Mouse (Mus musculus): Measurements from ENCODE around the gene Hoxa11.

Gene Hoxa11

GRCm38 (mm10) chr6:52245757-52246142, at the start of gene Hoxa11:
Gene Hoxa11, minus strand, starts transcription at chr6:52245810.
- no peak for DNase-seq (ENCODE audit: low spot score)

- DNase-seq (ENCODE audit: low spot score), result no peak
Observed at GRCm38 (mm10) chr6:52294616-52295015, 49.0 kb upstream of the Hoxa11 start.

GRCm38 (mm10) chr6:52292328-52292727, 46.7 kb upstream of the Hoxa11 start:
- no peak for DNase-seq (ENCODE audit: low spot score)

GRCm38 (mm10) chr6:52291021-52291860, 45.6 kb upstream of the Hoxa11 start:
- no peak for DNase-seq (ENCODE audit: low spot score)

- no peak for DNase-seq (ENCODE audit: low spot score)
Observed at GRCm38 (mm10) chr6:52290186-52290585, 44.6 kb upstream of the Hoxa11 start.

GRCm38 (mm10) chr6:52283896-52284295, 38.3 kb upstream of the Hoxa11 start:
- no peak for DNase-seq (ENCODE audit: low spot score)

GRCm38 (mm10) chr6:52281084-52281483, 35.5 kb upstream of the Hoxa11 start:
- DNase-seq (ENCODE audit: low spot score), result no peak

DNA sequence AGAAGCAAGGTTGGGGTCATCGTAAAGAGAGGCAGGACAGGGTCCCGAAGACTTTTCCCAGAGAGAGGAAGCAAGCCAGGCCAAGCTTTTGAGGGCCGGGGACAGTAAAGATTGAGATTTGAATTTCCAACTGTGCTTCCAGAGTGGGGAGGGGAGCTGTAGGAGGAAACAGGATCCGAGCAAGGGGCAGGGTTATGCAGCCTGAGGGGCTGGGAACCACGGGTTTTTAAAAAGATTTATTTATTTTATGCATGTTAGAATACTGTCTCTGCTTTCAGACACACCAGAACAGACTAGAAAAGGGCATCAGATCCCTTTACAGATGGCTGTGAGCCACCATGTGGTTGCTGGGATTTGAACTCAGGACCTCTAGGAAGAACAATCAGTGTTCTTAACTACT, 31.3 kb upstream of the Hoxa11 start:
- DNase-seq (ENCODE audit: low spot score), result no peak

GRCm38 (mm10) chr6:52276382-52276781, 30.8 kb upstream of the Hoxa11 start:
- DNase-seq (ENCODE audit: low spot score), result no peak

DNA sequence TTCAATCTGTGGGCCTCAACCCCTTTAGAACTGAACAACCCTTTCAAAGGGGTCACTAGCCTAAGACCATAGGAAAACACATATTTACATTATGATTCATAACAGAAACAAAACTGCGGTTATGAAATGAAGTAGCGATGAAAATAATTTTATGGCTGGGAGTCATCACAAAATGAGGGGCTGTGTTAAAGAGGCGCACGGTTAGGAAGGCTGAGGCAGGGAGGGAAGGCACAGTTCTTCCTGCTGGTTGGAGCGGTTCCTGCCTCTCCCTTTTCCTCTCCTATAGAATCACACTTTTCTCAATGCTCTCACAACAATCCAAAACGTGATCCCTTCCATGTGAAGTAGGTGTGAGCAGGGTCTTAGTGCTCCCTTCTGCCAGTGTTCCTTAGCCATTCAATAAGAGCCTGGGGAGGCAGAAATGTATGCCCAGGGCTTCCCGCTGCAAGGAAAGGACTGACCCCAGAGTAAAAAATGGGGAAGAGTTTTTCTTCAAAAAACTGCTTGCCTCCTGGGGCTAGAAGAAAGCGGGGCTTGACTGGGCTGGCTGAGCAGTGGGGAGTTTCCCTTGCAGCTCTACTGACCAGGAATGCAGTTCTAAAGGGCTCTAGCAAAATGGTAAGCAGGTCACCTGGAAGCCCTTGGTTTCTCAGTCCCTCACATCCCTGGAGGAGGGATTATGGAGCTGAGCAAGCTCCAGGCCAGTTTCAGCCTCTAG, 30.1 kb upstream of the Hoxa11 start:
- DNase-seq (ENCODE audit: low spot score), result no peak

GRCm38 (mm10) chr6:52274576-52274975, 29.0 kb upstream of the Hoxa11 start:
- DNase-seq (ENCODE audit: low spot score), result no peak

DNA sequence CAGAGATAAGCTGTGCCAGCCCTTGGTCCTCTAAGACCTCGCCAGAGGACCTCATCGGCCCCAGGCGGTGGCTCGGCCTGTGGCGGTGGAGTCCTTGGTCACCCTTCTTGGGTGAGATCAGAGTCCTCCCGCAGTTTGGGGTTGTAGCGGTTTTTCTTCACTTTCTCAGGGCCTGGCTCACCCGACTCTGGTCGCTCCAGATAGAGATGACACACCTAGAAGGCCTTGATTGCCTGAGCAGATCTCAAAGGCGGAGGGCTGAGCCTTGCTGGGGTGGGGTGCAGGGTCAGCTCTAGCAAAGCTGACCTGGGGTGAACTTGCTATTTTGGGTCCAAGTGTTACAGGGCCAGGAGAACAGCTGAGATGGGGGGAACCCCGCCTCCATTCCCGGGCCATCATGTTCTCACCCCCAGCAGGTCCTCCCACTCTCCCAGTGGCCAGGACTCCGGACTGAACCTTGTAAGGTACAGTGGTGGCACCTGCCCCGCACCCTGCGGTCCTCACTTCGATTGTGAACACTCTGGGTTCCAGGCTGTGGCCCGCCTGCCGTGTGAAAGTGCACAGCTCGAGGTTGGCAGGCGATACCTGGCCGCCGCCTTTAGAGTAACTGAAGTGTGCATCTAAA, 28.2 kb upstream of the Hoxa11 start:
- DNase-seq (ENCODE audit: low spot score), result no peak

DNA sequence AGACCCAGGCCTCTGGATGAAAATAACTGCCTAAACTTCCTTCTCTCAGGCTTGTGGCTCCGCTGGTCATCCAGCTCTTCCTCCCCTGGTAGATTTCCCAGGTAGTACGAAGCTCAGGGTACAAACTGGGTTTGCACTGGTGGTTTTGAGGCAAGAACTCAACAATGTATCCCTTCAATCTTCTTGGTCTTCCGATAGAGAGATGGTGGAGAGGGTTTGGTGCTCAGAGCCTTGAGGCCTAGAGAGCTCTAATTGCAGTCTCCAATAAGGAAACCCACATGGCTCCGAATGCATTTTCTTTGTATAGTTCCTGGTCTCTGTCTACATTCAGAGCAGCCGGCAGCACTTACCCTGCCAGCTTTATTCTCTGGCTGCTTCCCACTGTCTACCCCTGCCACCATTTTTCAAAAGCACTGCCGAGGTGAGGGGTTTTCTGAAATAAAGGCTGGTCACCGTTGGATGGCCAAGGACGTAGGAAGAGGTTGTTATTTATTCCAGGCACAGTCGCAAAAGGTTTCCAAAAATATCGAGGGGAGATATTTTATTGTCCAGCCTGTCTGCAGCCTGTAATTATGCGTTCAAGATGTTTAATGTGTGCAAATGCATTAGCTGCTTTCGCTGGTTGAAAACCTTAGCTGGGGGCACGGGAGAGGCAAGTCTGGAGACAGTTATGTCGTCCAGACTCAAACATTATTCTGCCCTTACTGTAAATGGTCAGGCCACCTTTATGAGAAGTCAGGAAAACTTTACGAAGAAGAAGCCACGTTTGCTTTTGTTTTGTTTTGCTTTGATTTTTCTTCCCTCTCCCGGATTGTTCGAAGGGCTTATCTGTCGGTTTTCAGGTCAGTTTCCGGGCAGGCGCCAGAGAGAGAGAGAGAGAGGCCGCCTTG, 27.4 kb upstream of the Hoxa11 start:
- DNase-seq (ENCODE audit: low spot score), result no peak

DNA sequence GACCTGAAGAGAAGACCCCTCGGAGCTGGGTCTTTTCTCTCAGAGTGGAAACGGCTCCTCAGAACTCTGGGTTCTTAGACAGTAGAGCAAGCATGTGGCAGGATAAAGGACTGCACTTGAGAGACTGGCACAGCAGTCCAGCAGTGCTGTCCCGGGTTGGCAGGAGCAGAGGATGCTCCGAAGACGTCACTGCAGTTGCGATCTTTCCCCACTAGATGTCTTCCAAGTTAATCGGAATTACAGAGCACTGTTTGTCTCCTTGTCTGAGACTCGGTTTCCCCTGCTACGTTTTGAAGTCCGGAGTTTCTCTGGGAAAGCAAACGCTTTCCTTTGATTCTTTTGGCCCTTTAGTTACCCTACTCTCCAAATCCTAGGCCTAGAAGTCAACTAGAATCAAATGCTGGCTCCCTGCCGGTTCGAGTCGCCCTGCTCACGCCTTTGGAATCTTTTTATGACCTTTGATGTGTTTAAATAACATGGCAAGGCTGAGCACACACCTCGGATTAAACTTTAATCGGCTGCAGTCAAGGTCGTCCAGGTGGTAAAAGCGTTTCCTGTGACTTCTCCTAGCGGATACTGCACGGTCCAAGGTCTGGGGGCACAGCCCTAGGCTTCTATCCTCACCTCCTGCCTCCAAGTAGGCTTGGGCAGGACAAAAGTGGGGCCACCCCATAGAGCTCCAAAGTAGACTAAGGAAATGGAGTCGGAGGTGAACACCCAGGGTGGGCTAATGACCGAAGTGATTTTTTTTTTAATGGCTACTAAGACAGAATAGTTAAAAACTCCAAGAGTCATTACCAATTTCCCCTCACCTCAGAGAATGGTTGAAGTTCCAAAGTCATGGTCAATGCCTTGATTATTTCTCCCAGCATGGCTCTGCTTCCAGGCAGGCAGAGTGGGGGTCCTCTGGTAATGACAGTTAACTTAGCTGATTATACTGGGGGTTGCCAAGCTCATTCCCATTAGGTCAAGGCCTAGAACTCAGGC, 25.2 kb upstream of the Hoxa11 start:
- DNase-seq (ENCODE audit: low spot score), result no peak

GRCm38 (mm10) chr6:52268756-52269155, 23.1 kb upstream of the Hoxa11 start:
- DNase-seq (ENCODE audit: low spot score), result no peak

GRCm38 (mm10) chr6:52268341-52268740, 22.7 kb upstream of the Hoxa11 start:
- no peak for DNase-seq (ENCODE audit: low spot score)

GRCm38 (mm10) chr6:52267691-52268090, 22.1 kb upstream of the Hoxa11 start:
- no peak for DNase-seq (ENCODE audit: low spot score)

GRCm38 (mm10) chr6:52267221-52267620, 21.6 kb upstream of the Hoxa11 start:
- no peak for DNase-seq (ENCODE audit: low spot score)

DNA sequence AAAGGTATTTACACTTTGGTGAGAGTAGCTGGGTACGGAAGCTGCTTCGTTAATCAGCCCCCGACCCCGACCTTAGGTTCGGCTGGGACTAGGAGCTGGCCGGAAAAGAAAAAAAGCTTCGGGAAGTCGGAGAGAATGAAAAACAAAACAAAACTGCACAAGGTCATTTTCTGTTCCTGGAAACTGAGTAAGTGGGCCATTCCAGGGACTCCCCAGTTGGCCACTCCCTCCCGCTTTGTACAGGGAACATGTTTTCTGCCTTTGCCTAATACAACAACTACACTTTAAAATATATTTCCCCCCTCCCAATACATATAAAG, 21.0 kb upstream of the Hoxa11 start:
- DNase-seq (ENCODE audit: low spot score), result no peak

GRCm38 (mm10) chr6:52265913-52266665, 20.5 kb upstream of the Hoxa11 start:
- no peak for DNase-seq (ENCODE audit: low spot score)

Data from ovary, adult 18-20 months (tissue).